Mouse (Mus musculus) retina, embryonic 14.5 days (tissue): ENCODE results near the gene Scrn2.

Experiments
- DNase-seq: peaks from one replicate; pipeline ENCODE4 v3.0.0-alpha.2; 2015; ENCODE audit warnings: low spot score

Scrn2 gene

DNA sequence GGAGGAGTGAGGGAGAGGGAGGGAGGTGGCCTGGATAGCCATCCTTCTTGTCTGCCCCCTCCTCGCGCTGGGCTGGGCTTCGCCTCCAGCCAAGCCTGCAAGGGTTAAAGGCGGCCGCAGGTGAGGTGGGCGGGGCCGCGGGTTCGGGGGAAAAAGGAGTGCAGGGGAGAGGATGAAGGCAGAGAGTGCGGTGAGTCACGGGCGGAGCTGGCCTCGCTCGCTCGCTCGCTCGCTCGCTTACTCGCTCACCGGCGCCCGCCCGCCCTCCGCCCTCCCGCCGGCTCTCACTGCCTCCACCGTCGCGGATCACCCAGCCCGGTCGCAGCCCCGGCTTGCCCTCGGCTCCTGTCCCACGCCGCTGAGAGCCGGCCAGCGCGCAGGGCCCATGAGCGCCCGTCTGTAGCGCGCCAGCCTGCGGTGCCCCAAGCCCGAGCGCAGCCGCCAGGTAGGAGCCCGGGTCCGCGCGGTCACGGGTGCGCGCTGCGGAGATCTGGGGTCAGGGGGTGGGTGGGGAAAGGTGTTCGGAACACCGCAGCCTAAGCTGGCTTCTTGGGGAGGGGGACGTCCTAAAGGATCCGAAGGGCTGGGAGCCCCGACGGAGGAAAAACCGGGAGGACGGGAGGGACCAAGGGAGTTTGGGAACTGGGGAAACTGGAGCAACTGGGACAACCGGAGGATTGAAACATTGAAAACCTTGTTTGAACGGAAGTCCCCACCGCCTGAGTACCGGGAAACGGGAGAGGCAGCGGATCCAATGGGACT lies 11.0 kb upstream of the Scrn2 start:
- DNase-seq: no peak

DNA sequence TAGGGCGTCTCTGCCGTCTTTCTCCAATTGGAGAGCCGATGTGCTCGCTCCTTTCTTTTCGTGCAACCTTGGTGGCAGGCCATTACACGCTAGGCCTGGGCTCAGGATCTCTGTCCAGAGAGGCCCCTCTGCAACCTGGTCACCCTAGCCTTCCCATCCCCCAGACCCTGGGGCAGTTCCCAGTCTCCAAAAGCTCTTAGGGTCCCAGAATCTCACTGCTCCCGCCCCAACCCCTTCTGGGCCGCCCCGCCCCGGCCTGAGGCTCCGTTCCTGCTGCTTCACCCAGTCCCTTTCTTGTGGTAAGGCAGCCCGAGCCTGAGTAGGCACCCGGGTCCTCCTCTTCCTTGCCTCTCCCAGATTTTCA lies 10.4 kb upstream of the Scrn2 start:
- no peak for DNase-seq

DNA sequence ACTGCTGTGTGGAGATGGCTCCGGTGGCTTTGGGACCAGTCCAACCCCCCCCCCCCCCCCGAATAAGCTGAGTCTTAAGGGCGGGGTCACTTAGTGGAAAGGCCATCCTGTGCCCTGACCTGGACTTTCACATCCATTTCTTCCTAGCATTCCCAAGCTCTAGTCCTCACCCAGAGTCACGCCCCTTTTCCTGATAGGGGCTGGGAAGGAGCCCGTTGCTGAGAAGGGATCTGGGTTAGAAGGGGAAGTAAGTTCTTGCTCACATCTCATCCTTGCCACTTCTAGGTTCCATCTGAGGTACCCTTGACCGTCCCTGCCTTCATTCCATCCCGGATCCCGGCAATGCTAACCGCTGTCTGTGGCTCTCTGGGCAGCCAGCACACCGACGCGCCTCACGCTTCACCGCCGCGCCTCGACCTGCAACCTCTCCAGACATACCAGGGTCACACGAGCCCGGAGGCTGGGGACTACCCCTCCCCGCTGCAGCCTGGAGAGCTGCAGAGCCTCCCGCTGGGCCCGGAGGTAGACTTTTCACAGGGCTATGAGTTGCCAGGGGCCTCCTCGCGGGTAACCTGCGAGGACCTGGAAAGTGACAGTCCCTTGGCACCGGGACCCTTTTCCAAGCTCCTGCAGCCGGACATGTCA lies 8.5 kb upstream of the Scrn2 start:
- DNase-seq: peak; percentile 35

DNA sequence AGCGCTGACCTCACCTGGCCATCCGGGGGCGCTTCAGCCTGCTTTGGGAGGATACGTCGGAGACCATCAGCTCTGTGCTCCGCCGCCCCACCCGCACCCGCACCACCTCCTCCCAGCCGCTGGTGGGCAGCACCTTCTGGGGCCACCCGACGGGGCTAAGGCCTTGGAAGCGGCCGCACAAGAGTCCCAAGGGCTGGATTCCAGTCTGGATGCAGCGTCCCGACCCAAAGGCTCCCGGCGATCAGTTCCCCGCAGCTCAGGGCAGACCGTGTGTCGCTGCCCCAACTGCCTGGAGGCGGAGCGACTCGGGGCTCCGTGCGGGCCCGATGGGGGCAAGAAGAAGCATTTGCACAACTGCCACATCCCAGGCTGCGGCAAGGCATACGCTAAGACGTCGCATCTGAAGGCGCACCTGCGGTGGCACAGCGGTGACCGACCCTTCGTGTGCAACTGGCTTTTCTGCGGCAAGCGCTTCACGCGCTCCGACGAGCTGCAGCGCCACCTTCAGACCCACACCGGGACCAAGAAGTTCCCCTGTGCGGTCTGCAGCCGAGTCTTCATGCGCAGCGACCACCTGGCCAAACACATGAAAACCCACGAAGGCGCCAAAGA lies 7.8 kb upstream of the Scrn2 start:
- peak; percentile 80 for DNase-seq

DNA sequence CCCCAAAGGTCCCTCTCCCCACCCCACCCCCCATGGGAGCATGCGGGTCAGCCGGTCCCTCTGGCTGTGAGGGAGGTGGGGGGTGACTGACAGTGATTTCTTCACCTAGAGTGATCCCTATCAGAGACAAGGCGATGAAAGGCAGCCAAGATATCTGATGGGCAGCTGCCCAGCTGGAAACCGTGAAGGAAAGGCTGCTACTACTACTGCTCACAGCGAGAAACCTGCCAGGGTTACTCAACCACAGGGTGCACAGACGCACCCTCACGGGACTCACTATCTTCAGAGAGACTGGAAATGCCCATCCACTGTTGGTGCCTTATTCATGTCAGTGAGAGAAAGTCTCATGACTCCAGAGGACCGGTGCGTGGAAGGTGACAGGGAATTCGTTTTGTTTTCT lies 4.8 kb upstream of the Scrn2 start:
- no peak for DNase-seq

DNA sequence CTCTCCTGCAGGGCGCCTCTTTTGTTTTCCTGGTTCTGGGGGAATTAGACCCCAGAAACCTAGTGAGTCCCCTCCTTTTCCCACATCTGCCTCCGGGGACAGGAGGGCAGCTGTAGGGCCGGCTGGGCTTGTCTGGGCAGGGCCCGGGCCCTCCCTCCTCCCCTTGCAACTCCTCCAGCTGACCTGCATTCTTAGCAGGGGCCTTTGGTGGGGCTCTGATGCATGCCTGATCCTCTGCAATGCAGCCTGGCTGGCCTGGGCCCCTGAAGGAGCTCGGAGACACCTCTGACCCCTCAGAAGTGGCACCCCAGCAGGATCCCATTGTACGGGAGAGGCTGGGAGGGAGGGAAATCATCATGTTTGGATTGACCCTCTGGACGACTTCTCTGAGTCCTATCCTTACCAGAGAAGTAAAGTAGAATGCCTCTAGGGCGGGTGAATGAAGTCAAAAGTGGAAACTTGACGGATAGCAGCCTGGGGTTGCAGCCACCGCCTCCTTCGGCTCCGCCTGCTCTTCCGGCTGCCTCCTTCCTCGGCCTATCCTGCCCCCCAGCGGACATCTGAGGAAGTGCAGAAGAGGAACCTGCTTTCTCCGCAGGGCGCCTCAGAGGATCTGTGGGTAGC lies 3.9 kb upstream of the Scrn2 start:
- DNase-seq: peak; percentile 93

DNA sequence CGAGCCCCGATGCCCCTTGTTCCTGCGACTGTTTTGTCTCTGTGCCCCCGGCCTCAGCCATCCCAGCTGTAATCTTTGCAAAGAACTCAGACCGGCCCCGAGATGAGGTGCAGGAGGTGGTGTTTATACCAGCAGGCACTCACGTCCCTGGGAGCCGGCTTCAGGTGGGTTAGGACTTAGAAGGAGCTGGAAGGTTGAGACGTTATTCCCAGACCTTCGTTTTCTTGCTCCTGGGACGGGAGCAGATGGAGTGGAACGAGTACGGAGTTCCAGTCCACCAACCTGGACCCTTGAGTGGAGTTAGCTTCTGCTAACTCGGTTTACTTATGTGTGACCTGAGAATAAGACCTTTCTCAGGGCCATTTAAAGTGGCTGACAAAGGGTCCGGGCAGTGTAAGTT lies 688 bp downstream of the Scrn2 start:
- no peak for DNase-seq

DNA sequence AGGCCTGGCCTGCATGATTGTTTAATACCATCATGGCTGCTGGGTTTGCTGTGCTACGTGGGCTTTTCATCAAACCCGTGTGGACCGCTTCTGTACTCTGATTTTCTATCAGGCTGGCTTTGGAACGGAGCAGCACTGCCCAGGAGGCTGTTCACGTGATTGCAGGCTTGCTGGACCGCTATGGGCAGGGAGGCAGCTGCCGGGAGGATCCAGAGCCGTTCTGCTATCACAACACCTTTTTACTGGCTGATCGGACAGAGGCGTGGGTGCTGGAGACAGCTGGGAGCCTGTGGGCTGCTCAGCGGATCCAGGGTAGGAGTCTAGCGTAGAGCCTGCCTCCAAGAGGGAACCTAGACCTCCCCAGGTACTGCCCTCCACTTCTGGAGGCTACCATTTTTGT lies 2.2 kb downstream of the Scrn2 start:
- no peak for DNase-seq

DNA sequence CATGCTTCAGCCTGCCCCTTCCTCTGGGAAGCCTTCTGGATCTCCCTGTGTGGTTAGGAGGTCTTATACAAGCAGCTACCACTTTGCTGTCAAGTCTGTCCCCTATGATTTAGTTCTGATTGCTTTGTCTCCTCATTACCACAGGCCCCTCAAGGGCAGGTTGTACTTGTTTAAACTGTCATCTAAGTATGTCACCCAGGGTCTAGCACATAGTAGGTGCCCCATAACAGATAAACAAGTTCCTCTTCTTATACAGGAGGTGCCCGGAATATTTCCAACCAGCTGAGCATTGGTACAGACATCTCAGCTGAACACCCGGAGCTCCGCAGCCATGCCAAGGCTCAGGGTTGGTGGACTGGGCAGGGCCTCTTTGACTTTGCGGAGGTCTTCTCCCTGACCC lies 2.8 kb downstream of the Scrn2 start:
- no peak for DNase-seq

DNA sequence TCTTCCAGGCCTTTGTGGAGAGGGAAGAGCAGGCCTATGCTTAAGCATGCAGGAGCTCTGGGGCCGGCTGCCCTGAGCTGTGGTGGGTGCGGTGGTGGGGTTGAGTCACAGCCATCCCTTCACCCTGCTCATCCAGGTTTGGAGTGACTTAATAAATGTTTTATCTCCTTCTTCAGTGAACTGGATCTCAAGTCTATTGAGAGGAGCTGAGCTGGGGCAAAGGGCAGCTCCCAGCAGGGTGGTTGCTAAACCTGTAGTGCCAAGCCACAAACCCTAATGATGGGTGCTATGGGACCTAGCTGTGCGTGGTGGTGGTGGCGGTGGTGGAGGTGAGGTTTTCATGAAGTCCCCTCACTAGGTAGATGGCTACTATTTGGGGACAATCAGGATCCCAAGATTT lies 4.0 kb downstream of the Scrn2 start:
- DNase-seq: no peak

DNA sequence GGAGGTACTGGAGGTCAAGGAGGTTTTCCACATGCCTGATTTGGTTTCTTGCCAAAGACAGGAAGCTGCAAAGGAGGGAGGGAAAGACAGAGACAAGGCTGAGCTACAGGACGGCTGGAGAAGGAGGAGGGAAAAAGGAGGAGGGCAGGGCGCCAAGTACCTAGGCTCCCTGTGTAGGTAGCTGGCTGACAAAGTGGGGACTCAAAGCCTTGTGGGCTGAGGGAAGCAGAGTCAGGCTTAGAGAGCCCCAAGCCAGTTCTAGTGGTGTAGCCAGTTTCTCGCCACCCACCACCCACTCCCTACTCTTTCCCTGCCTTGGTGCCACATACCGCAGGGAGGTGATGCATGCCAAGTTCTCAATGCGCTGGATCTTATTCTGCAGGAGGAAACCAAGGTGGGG lies 6.4 kb downstream of the Scrn2 start:
- no peak for DNase-seq

DNA sequence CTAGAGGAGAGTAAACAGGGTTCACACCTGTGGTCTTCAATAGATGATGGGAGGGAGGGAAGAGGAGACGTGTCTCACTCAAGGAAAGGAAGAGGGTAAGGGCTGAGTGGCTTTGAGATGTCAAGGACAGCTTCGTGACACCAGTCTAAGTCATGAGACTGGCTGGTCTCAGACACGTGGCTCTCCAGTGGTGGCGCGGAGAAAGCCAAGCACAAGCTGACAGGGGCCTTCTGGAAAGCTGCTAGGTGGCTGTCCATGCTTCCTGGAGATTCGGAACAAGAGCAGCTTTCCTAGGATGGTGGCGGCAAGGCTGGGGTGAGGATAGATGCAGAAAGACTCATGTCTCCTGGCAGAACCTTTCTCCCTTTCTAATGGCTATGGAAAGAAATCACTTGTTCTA lies 9.1 kb downstream of the Scrn2 start:
- DNase-seq: no peak

DNA sequence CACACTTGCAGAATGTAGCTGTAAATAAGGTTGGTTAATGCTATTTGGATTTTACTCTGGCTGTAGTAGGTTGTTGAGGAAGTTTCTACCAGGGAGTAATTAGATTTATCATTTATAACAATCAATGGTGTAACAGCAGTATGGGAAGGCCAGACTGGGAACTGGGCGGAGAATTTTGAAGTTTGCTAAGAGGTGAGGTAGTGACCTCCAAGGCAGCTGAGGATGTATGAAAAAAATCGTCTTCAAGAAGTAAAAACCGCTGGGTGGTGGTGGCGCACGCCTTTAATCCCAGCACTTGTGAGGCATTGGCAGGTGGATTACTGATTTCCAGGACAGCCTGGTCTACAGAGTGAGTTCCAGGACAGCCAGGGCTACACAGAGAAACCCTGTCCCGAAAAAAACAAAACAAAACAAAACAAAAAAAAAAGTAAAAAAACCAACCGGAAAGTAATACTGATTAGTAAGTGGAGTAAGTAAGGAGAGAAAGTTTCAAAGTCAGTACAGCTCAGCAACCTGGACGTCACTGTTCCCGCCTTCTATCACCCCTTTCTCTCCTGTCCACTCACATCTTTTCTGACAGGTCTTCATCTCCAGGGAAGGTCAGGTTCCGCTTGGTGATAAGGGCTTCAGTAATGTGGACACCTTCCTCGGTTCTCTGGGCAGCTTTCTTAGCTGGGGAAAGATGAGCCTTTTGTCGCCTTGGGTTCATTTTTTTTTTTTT lies 10.7 kb downstream of the Scrn2 start:
- DNase-seq: no peak

DNA sequence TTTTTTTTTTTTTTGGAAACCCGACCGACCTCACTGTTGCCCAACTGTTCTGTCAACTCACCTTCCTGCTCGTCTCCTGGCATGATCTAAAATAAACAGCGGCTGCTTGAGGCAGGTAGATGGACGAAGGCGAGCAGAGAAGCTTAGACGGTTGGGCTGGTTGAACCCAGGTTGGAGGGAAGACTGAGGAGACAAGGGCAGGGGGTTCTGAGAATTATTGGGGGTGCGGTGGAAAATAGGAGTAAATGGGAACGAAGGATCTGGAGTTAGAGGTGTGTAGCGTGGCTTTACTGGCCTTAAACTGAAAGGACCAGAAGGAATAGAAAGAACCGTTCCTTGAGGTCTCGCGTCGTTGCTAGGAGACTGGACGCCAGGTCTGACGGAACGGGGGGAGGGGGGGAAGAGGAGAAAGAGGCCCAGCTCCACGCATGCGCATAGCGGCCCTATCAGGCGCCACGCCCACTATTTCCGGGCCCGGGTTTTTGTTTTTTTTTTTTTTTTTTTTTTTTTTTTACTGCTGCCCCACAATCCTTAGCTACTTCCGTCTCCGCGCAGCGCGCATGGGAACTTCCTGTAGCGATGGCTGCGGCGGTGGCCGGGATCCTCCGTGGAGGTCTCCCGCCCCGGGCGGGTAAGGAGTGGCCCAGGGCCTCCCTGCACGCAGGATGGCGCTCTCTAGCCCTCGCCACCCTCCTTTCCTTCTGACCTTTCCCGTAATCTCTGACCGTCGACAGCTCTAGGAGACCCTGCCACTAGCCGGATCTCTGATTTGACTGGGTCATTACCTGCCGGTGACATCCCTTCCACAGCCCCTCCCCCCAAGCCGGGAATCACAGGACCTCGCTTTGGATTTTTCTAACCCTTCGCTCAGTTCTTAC lies 11.5 kb downstream of the Scrn2 start, which contains the start of the genes Lrrc46 and Mrpl10:
TSS of gene Lrrc46 (minus strand) at position 386 of the 878 bp plus-strand sequence.
TSS of gene Mrpl10 (plus strand) at position 539 of the 878 bp plus-strand sequence.
- DNase-seq: peak; percentile 99

DNA sequence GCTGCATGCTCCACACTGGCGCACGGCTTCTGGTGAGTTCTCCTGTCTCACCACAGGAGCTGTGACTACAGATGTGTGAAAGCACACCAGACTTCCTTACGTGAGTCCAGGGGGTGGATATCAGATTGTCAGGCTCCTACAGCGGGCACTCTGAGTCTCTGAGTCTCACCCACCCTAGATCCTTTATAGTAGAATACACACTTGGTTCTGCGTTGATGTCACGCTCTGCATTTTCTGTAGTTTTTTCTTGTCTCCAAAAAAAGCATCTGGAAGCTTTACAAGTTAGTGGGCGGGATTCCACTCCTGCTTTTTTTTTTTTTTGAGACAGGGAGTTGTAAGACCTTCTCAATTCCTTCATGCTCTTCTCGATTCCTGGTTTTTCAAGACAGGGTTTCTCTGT lies 15.2 kb downstream of the Scrn2 start:
- no peak for DNase-seq

DNA sequence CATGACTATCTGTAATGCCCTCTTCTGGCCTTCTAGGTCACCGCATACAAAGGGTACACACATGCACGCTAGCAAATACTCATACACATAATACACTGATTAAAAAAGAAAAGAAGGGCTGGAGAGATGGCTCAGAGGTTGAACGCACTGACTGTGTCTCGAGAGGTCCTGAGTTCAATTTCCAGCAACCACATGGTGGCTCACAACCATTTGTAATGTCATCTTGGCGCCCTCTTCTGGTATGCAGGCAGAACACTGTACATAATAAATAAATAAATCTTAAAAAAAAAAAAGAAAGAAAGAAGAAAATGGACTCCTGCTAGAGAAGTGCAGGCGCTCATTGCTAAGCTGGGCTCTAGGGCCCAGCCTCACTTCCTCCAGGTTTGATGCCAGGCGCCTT lies 16.1 kb downstream of the Scrn2 start:
- no peak for DNase-seq

DNA sequence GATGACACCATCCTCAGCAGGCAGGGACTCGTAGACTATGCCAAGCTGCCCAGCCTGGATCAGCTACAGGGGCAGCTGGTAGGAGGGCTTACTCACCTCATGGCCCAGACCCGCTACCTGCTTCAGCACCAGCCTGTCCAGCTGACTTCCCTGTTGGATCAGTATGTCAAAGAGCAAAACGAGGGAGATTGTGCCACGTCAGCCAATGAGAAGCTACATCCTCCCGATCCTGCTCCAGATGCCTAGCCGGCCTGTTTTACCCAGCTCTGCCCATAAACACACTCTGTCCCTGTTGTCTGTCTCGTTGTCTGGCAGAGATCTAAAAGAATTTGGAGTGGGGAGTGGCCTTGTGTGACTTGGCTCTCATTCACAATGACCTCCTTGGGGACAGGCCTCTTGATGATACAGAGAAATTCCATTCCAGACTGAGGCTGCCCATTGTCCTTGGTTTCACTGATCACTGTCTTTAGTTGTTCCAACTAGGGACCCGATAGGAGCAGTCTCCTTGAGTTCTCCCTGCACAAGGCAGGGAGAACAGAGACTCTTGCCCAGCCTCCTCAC lies 18.4 kb downstream of the Scrn2 start:
- DNase-seq: no peak

DNA sequence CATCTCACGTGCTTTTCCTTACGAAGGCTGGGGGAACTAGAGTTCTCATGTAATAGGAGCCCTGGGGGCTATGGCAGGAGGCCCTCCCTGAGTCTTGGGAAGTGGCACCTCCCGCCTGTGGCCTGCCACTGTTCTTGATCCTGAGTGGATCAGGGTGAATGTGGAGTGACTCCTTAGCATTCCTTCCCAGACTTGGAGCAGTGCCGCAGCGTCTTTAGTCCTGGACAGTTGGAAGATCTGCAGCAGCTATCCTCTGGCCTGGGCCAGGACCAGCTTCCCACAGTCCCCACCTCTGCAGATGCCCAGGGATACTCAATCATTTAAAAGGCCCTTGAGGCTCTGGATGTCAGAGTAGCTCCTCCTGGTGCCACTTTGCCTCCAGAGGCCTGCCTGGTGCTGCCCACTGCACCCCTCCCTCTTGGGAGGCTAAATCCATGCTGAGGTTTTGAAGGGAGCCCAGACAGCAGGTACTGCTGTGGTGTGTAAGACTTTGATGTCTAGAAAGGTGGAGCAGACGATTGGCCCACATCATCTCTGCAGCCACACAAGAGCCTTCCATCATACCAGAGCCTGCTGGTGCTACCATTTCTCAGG lies 19.9 kb downstream of the Scrn2 start:
- no peak for DNase-seq

DNA sequence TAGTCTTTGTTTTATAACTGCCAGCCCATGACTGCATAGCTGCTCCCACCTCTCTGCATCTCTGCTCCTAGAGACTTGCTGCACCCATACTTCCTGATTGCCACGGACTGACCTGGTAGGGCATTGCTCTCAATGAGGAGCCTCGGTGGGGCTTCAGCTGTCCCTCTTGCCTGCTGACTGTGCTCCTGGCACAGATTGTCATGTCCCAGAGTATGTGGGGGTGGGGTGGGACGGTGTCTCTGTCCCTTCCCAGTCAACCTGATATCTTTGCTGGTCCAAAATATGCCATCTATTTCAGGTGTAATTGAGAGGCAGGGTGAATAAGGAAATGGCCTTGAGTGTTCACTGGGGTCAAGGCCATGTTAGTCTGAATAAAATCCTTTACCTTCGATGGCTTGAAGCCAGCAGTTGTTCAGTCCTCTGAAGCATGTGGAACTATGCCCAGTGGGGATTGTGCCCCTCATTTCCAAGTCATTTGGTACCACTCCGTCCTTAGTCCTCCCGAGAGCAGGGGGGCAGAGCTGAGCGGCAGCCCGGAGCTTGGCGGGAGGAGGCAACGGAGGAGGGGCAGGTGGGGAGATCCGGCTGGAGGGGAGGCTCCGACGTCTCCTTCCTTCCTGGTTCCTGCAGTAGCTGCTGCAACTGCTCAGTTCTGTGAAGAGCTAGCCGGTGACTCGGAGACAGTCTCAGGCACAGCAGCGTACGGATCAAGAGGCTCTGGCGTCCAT lies 20.6 kb downstream of the Scrn2 start, which contains the start of gene Osbpl7:
TSS of gene Osbpl7 (plus strand) at position 413 of the 728 bp plus-strand sequence.
- DNase-seq: peak; percentile 75
